Mouse (Mus musculus): Measurements from ENCODE around the gene Pdzrn3. TPM values are rescaled to one million over a fixed set of nuclear protein-coding genes. Genes with fewer than 3 reads are reported as not detected.

Gene Pdzrn3
- total and polyA plus RNA-seq, 3 experiments = 0.08 TPM; not detected in 2

- Histone ChIP-seq H3K27ac (ENCODE audit: control insufficient read depth, low read depth, low read length) (no peak overlapping the region), H3K9me3 (replicated peaks; ENCODE audit: insufficient read depth, low read length) (no peaks in the 10 kb centered on the region), H3K36me3 (ENCODE audit: control insufficient read depth in 1 of 2, insufficient read depth in 2 of 2, low read length in 2 of 2) (no peaks in the 10 kb centered on the region), H3K27me3 (ENCODE audit: control insufficient read depth in 1 of 2, insufficient read depth in 2 of 2, low read length in 2 of 2) (no peaks in the 10 kb centered on the region; a peak in 1 of 4 replicates), H3K9ac (ENCODE audit: control insufficient read depth, low read depth, low read length, poor library complexity, severe bottlenecking) (no peak overlapping the region), H3K79me2 (ENCODE audit: control insufficient read depth, insufficient read depth, low read length, poor library complexity) (no peaks in the 10 kb centered on the region), H3K4me3 (ENCODE audit: control insufficient read depth in 1 of 2, insufficient read depth in 1 of 2, low read depth in 2 of 2, low read length in 2 of 2) (no peak overlapping the region), H3K4me1 (ENCODE audit: control insufficient read depth in 1 of 2, insufficient read depth in 2 of 2, low read length in 2 of 2) (no peaks in the 10 kb centered on the region)
- TF ChIP-seq ETS1 (IDR thresholded peaks at IDR 0.05; ENCODE audit: low read depth, low read length) (no peak), NRF1 (IDR thresholded peaks at IDR 0.05; ENCODE audit: insufficient read depth, low read depth, low read length, poor library complexity, severe bottlenecking) (no peak), MAZ (IDR thresholded peaks at IDR 0.05; ENCODE audit: low read depth, low read length) (no peak), TAL1 (IDR thresholded peaks at IDR 0.05; ENCODE audit: low read length) (no peak), MEF2A (IDR thresholded peaks at IDR 0.05; ENCODE audit: extremely low read depth, insufficient replicate concordance, low read depth, low read length, poor library complexity, severe bottlenecking) (no peak), ZMIZ1 (IDR thresholded peaks at IDR 0.05; ENCODE audit: low read depth, low read length) (no peak), CHD2 (IDR thresholded peaks at IDR 0.05; ENCODE audit: low read length) (no peak), ELF1 (IDR thresholded peaks at IDR 0.05; ENCODE audit: low read depth, low read length) (no peak), POLR2AphosphoS5 (IDR thresholded peaks at IDR 0.05; ENCODE audit: borderline replicate concordance, low read depth, low read length) (no peak), E2F4 (IDR thresholded peaks at IDR 0.05; ENCODE audit: borderline replicate concordance, low read depth, low read length) (no peak), ZC3H11A (IDR thresholded peaks at IDR 0.05; ENCODE audit: low read depth, low read length) (no peak), SIN3A (IDR thresholded peaks at IDR 0.05; ENCODE audit: low read length) (no peak), GATA1 (IDR thresholded peaks at IDR 0.05; ENCODE audit: low read depth, low read length) (no peak)
- DNase-seq (ENCODE audit: low read depth, low spot score) = no peak
Measured at GRCm38 (mm10) chr6:101227294-101227855, 150.3 kb downstream of the Pdzrn3 start.

GRCm38 (mm10) chr6:101220307-101220706, 157.4 kb downstream of the Pdzrn3 start:
- peak; percentile 3 for DNase-seq (ENCODE audit: low read depth, low spot score)
- Histone ChIP-seq H3K27ac (ENCODE audit: control insufficient read depth, low read depth, low read length) (no peak overlapping the region), H3K4me1 (ENCODE audit: control insufficient read depth in 1 of 2, insufficient read depth in 2 of 2, low read length in 2 of 2) (no peaks in the 10 kb centered on the region), H3K79me2 (ENCODE audit: control insufficient read depth, insufficient read depth, low read length, poor library complexity) (no peaks in the 10 kb centered on the region), H3K36me3 (ENCODE audit: control insufficient read depth in 1 of 2, insufficient read depth in 2 of 2, low read length in 2 of 2) (no peaks in the 10 kb centered on the region), H3K9me3 (replicated peaks; ENCODE audit: insufficient read depth, low read length) (no peaks in the 10 kb centered on the region), H3K9ac (ENCODE audit: control insufficient read depth, low read depth, low read length, poor library complexity, severe bottlenecking) (no peak overlapping the region), H3K27me3 (ENCODE audit: control insufficient read depth in 1 of 2, insufficient read depth in 2 of 2, low read length in 2 of 2) (no peaks in the 10 kb centered on the region), H3K4me3 (ENCODE audit: control insufficient read depth in 1 of 2, insufficient read depth in 1 of 2, low read depth in 2 of 2, low read length in 2 of 2) (no peak overlapping the region)
- TF ChIP-seq NELFE (IDR thresholded peaks at IDR 0.05; ENCODE audit: low read depth, low read length) (no peak), RAD21 (IDR thresholded peaks at IDR 0.05; ENCODE audit: low read depth, low read length) (peak; percentile 40), CHD2 (IDR thresholded peaks at IDR 0.05; ENCODE audit: low read length) (no peak), TCF12 (IDR thresholded peaks at IDR 0.05; ENCODE audit: low read depth, low read length) (no peak), EP300 (IDR thresholded peaks at IDR 0.05; ENCODE audit: low read depth in 1 of 2, low read length in 2 of 2) (no peak), ETS1 (IDR thresholded peaks at IDR 0.05; ENCODE audit: low read depth, low read length) (no peak), MAFK (IDR thresholded peaks at IDR 0.05; ENCODE audit: borderline replicate concordance, low read depth, low read length) (peak; percentile 36; the same call in 1 of the 2 replicates), E2F4 (IDR thresholded peaks at IDR 0.05; ENCODE audit: borderline replicate concordance, low read depth, low read length) (no peak), JUND (IDR thresholded peaks at IDR 0.05; ENCODE audit: low read depth, low read length) (no peak), MEF2A (IDR thresholded peaks at IDR 0.05; ENCODE audit: extremely low read depth, insufficient replicate concordance, low read depth, low read length, poor library complexity, severe bottlenecking) (no peak), TBP (IDR thresholded peaks at IDR 0.05; ENCODE audit: low read depth, low read length) (no peak), NRF1 (IDR thresholded peaks at IDR 0.05; ENCODE audit: insufficient read depth, low read depth, low read length, poor library complexity, severe bottlenecking) (no peak), ZC3H11A (IDR thresholded peaks at IDR 0.05; ENCODE audit: low read depth, low read length) (no peak), KAT2A (conservative IDR thresholded peaks at IDR 0.05; ENCODE audit: low read depth, low read length) (no peak), RCOR1 (IDR thresholded peaks at IDR 0.05; ENCODE audit: low read depth, low read length) (no peak), HCFC1 (IDR thresholded peaks at IDR 0.05; ENCODE audit: low read depth, low read length) (no peak), USF2 (IDR thresholded peaks at IDR 0.05; ENCODE audit: borderline replicate concordance in 1 of 2, insufficient read depth in 1 of 2, low read depth in 1 of 2, low read length in 2 of 2) (no peak), POLR2AphosphoS2 (IDR thresholded peaks at IDR 0.05; ENCODE audit: low read length) (no peak), MAZ (IDR thresholded peaks at IDR 0.05; ENCODE audit: low read depth, low read length) (no peak), GATA1 (IDR thresholded peaks at IDR 0.05; ENCODE audit: low read depth, low read length) (no peak), SMC3 (IDR thresholded peaks at IDR 0.05; ENCODE audit: low read depth, low read length) (peak; percentile 25; the same call in 1 of the 2 replicates), ZNF384 (IDR thresholded peaks at IDR 0.05; ENCODE audit: low read depth, low read length) (no peak), CHD1 (IDR thresholded peaks at IDR 0.05; ENCODE audit: low read depth, low read length) (no peak), CTCF (IDR thresholded peaks at IDR 0.05 in 2 of 3, conservative IDR thresholded peaks at IDR 0.05 in 1 of 3; ENCODE audit: control insufficient read depth in 1 of 3, insufficient read depth in 1 of 3, low read depth in 2 of 3, low read length in 3 of 3, poor library complexity in 1 of 3, severe bottlenecking in 1 of 3) (peak in 1 of 3 experiments; percentile 21; a peak in 1 of 6 replicates), POLR2A (IDR thresholded peaks at IDR 0.05; ENCODE audit: control insufficient read depth in 1 of 2, insufficient read depth in 1 of 2, low read depth in 1 of 2, low read length in 2 of 2, poor library complexity in 1 of 2) (no peak)
